Mouse (Mus musculus): ENCODE results near the gene Med29.

- TF ChIP-seq CTCF (IDR thresholded peaks at IDR 0.05; ENCODE audit: control insufficient read depth, insufficient read depth, insufficient replicate concordance, low read depth, low read length) (no peak), POLR2A (IDR thresholded peaks at IDR 0.05; ENCODE audit: control insufficient read depth, low read depth, low read length) (no peak)
These were observed 30.7 kb downstream of the Med29 start for GRCm38 (mm10) chr7:28361647-28362341.
